Mouse (Mus musculus) heart, embryonic 12.5 days (tissue): ENCODE measurements around the gene Fam136a. TPM values are rescaled to one million over a fixed set of nuclear protein-coding genes. Genes with fewer than 3 reads are reported as not detected.

ENCODE experiments used
- ATAC-seq: fragments of 200-750 bp; cut with Nextera tagmentation; 2 replicates; pipeline ENCODE4 v1.8.0; 2017; ENCODE audit warnings: moderate TSS enrichment, moderate library complexity; ENCODE audit not compliant: insufficient number of reproducible peaks, low FRiP score
- H3K27ac ChIP-seq: fragments of 300-500 bp; sonication (generic); 2 replicates; pipeline ENCODE4 v1.5.1; 2016; ENCODE audit warnings: mild to moderate bottlenecking, moderate library complexity; ENCODE audit not compliant: poor library complexity, severe bottlenecking
- H3K27me3 ChIP-seq: fragments of 300-500 bp; sonication (generic); replicated peaks from 2 replicates; pipeline ENCODE4 v1.6.1; 2016; ENCODE audit warnings: mild to moderate bottlenecking, moderate library complexity
- H3K36me3 ChIP-seq: fragments of 300-500 bp; sonication (generic); 2 replicates; pipeline ENCODE4 v1.6.1; 2016; ENCODE audit warnings: mild to moderate bottlenecking, moderate library complexity
- H3K4me1 ChIP-seq: fragments of 300-500 bp; sonication (generic); replicated peaks from 2 replicates; pipeline ENCODE4 v1.6.1; 2016; ENCODE audit warnings: mild to moderate bottlenecking
- H3K4me2 ChIP-seq: fragments of 300-500 bp; sonication (generic); 2 replicates; pipeline ENCODE4 v1.6.1; 2016; ENCODE audit warnings: mild to moderate bottlenecking, moderate library complexity
- H3K4me3 ChIP-seq: fragments of 300-500 bp; sonication (generic); 2 replicates; pipeline ENCODE4 v1.5.1; 2016; ENCODE audit warnings: mild to moderate bottlenecking
- H3K9ac ChIP-seq: fragments of 300-500 bp; sonication (generic); 2 replicates; pipeline ENCODE4 v1.6.1; 2016; ENCODE audit warnings: mild to moderate bottlenecking, moderate library complexity
- H3K9me3 ChIP-seq: fragments of 300-500 bp; sonication (generic); replicated peaks from 2 replicates; pipeline ENCODE4 v1.6.1; 2016; ENCODE audit warnings: mild to moderate bottlenecking, moderate library complexity
- WGBS: fragments of 180-500 bp; shearing (Covaris S2); methylation state at CpG from one replicate; pipeline ENCODE4 v1.1.7; 2016; 5-methylcytosine and 5-hydroxymethylcytosine counted together
- polyA plus RNA-seq: library from polyadenylated mRNA; unstranded; fragments of >200 nt; fragmentation: Nextera tagmentation; extraction: Ambion mirVana; gene quantifications from 2 replicates; pipeline ENCODE4 v1.2.1, GENCODE M21; 2016

Fam136a gene
- polyA plus RNA-seq, 1 experiment from 2014 or later: 102 TPM

GRCm38 (mm10) chr6:86419239-86419638 lies 53.8 kb downstream of the Fam136a start:
- Histone ChIP-seq H3K9ac (no peak overlapping the region), H3K27me3 (no peaks in the 10 kb centered on the region), H3K4me3 (no peak overlapping the region), H3K9me3 (no peaks in the 10 kb centered on the region), H3K27ac (no peak overlapping the region), H3K36me3 (peaks cover 68% of the 10 kb centered on the region), H3K4me1 (no peaks in the 10 kb centered on the region), H3K4me2 (no peak overlapping the region)
- 84% methylated on average over 3 of the region's 3 CpGs for whole genome bisulfite sequencing
- ATAC-seq: no peak

Other genes with a start within 250 kb of the Fam136a start
- gene Tgfa, start 170.4 kb upstream of the Fam136a start, polyA plus RNA-seq: 4.6 and 5.2 TPM in 2 replicates
- gene Snrpg, start 5.7 kb downstream of the Fam136a start, polyA plus RNA-seq: 314 and 325 TPM in 2 replicates
- gene Pcyox1, start 31.5 kb downstream of the Fam136a start, polyA plus RNA-seq: 59.4 and 64.7 TPM in 2 replicates
- 140 and 158 TPM in 2 replicates for gene Tia1, start 38.6 kb downstream of the Fam136a start, polyA plus RNA-seq
- gene Gm44790, start 61.0 kb downstream of the Fam136a start, polyA plus RNA-seq: 0.45 TPM in 1 of 2 replicates, not detected in the other
- 16.2 and 18.0 TPM in 2 replicates for gene C87436, start 72.7 kb downstream of the Fam136a start, polyA plus RNA-seq
- gene Pcbp1, start 160.7 kb downstream of the Fam136a start, polyA plus RNA-seq: 415 and 416 TPM in 2 replicates